Mouse (Mus musculus): Measurements from ENCODE around the gene Tut7. TPM values are rescaled to one million over a fixed set of nuclear protein-coding genes. Genes with fewer than 3 reads are reported as not detected.
"Not testable (repeated sequence)": the region's sequence is repeated elsewhere in the genome, so short reads cannot be mapped to it uniquely, and the experiment has no call there.

Tut7 gene
- polyA plus RNA-seq, 1 experiment from 2014 or later = 34.4 TPM

GRCm38 (mm10) chr13:59843976-59844375 is 21.0 kb upstream of the Tut7 start:
- Histone ChIP-seq H3K4me1 (replicated peaks) (no peaks in the 10 kb centered on the region), H3K36me3 (no peaks in the 10 kb centered on the region), H3K9ac (no peak overlapping the region), H3K4me3 (no peak overlapping the region), H3K9me3 (replicated peaks) (no peaks in the 10 kb centered on the region), H3K4me2 (no peak overlapping the region), H3K27me3 (no peaks in the 10 kb centered on the region), H3K27ac (no peak overlapping the region)
- no peak for ATAC-seq (replicated peaks; ENCODE audit: insufficient number of reproducible peaks, insufficient read depth, low FRiP score, low read depth)
- WGBS = 79% methylated on average over 5 of the region's 5 CpGs

- Histone ChIP-seq H3K9me3 (replicated peaks) (no peaks in the 10 kb centered on the region), H3K4me3 (peak overlapping the region; percentile 33), H3K27me3 (no peaks in the 10 kb centered on the region), H3K4me1 (replicated peaks) (no peaks in the 10 kb centered on the region), H3K9ac (no peak overlapping the region), H3K4me2 (peak overlapping the region; percentile 49), H3K36me3 (no peaks in the 10 kb centered on the region), H3K27ac (no peak overlapping the region)
- ATAC-seq (replicated peaks; ENCODE audit: insufficient number of reproducible peaks, insufficient read depth, low FRiP score, low read depth) = no peak
- 28% methylated on average over 16 of the region's 16 CpGs for WGBS
Observed at GRCm38 (mm10) chr13:59842226-59843210, 19.6 kb upstream of the Tut7 start.

GRCm38 (mm10) chr13:59841761-59842160 is 18.8 kb upstream of the Tut7 start:
- WGBS = 85% methylated on average over 14 of the region's 14 CpGs
- H3K4me3 ChIP-seq; ATAC-seq (replicated peaks; ENCODE audit: insufficient number of reproducible peaks, insufficient read depth, low FRiP score, low read depth): not testable (repeated sequence)

GRCm38 (mm10) chr13:59840429-59841169 is 17.7 kb upstream of the Tut7 start:
- Histone ChIP-seq H3K4me1 (replicated peaks) (0 out of 2 replicates have a peak, but pooled peaks cover 4% of the 10 kb centered on the region), H3K27ac (no peak overlapping the region), H3K36me3 (no peaks in the 10 kb centered on the region), H3K4me3 (no peak overlapping the region), H3K27me3 (no peaks in the 10 kb centered on the region), H3K9me3 (replicated peaks) (no peaks in the 10 kb centered on the region), H3K9ac (no peak overlapping the region), H3K4me2 (no peak overlapping the region)
- ATAC-seq (replicated peaks; ENCODE audit: insufficient number of reproducible peaks, insufficient read depth, low FRiP score, low read depth) = no peak
- WGBS = 74% methylated on average over 11 of the region's 11 CpGs

More at GRCm38 (mm10) chr13:59841761-59842160, 18.8 kb upstream of the Tut7 start:
- H3K27me3 ChIP-seq; H3K9ac ChIP-seq; H3K36me3 ChIP-seq; H3K4me2 ChIP-seq; H3K9me3 ChIP-seq (replicated peaks); H3K4me1 ChIP-seq (replicated peaks); H3K27ac ChIP-seq: not testable (repeated sequence)

GRCm38 (mm10) chr13:59839356-59839755 is 16.4 kb upstream of the Tut7 start:
- no peak for ATAC-seq (replicated peaks; ENCODE audit: insufficient number of reproducible peaks, insufficient read depth, low FRiP score, low read depth)
- Histone ChIP-seq H3K9ac (no peak overlapping the region), H3K36me3 (no peaks in the 10 kb centered on the region), H3K27me3 (no peaks in the 10 kb centered on the region), H3K4me3 (no peak overlapping the region), H3K4me1 (replicated peaks) (peaks cover 10% of the 10 kb centered on the region; the same call in 1 of the 2 replicates), H3K9me3 (replicated peaks) (no peaks in the 10 kb centered on the region), H3K4me2 (no peak overlapping the region), H3K27ac (no peak overlapping the region)
- 82% methylated on average over 9 of the region's 9 CpGs for WGBS

- H3K36me3 ChIP-seq = no peaks in the 10 kb centered on the region
- no peaks in the 10 kb centered on the region for H3K9me3 ChIP-seq (replicated peaks)
- H3K9ac ChIP-seq = no peak overlapping the region
- H3K4me1 ChIP-seq (replicated peaks) = peaks cover 10% of the 10 kb centered on the region; the same call in 1 of the 2 replicates
- no peak overlapping the region for H3K27ac ChIP-seq
- H3K27me3 ChIP-seq = no peaks in the 10 kb centered on the region
- no peak for ATAC-seq (replicated peaks; ENCODE audit: insufficient number of reproducible peaks, insufficient read depth, low FRiP score, low read depth)
- H3K4me3 ChIP-seq = no peak overlapping the region
- WGBS = 78% methylated on average over 3 of the region's 3 CpGs
- no peak overlapping the region for H3K4me2 ChIP-seq
Observed at GRCm38 (mm10) chr13:59838464-59838863, 15.5 kb upstream of the Tut7 start.

- ATAC-seq (replicated peaks; ENCODE audit: insufficient number of reproducible peaks, insufficient read depth, low FRiP score, low read depth) = no peak
- H3K27ac ChIP-seq = no peak overlapping the region
- no peaks in the 10 kb centered on the region for H3K27me3 ChIP-seq
- H3K4me3 ChIP-seq = no peak overlapping the region
- no peaks in the 10 kb centered on the region for H3K36me3 ChIP-seq
- H3K9ac ChIP-seq = no peak overlapping the region
- 77% methylated on average over 3 of the region's 3 CpGs for WGBS
- H3K9me3 ChIP-seq (replicated peaks) = no peaks in the 10 kb centered on the region
- no peak overlapping the region for H3K4me2 ChIP-seq
- H3K4me1 ChIP-seq (replicated peaks) = peaks cover 10% of the 10 kb centered on the region; the same call in 1 of the 2 replicates
Observed at GRCm38 (mm10) chr13:59836811-59837210, 13.9 kb upstream of the Tut7 start.

- no peaks in the 10 kb centered on the region for H3K36me3 ChIP-seq
- no peak overlapping the region for H3K4me2 ChIP-seq
- ATAC-seq (replicated peaks; ENCODE audit: insufficient number of reproducible peaks, insufficient read depth, low FRiP score, low read depth) = no peak
- H3K4me1 ChIP-seq (replicated peaks) = peaks cover 10% of the 10 kb centered on the region; the same call in 1 of the 2 replicates
- no peaks in the 10 kb centered on the region for H3K27me3 ChIP-seq
- 0 out of 2 replicates have a peak overlapping the region, but pooled peaks have one; percentile 53 for H3K27ac ChIP-seq
- WGBS = 38% methylated on average over 14 of the region's 14 CpGs
- H3K9me3 ChIP-seq (replicated peaks) = no peaks in the 10 kb centered on the region
- no peak overlapping the region for H3K4me3 ChIP-seq
- no peak overlapping the region for H3K9ac ChIP-seq
Observed at GRCm38 (mm10) chr13:59836101-59836798, 13.3 kb upstream of the Tut7 start.

GRCm38 (mm10) chr13:59834786-59835452 is 12.0 kb upstream of the Tut7 start:
- Histone ChIP-seq H3K9me3 (replicated peaks) (no peaks in the 10 kb centered on the region), H3K36me3 (no peaks in the 10 kb centered on the region), H3K4me3 (no peak overlapping the region), H3K9ac (no peak overlapping the region), H3K27me3 (no peaks in the 10 kb centered on the region), H3K4me1 (replicated peaks) (peaks cover 10% of the 10 kb centered on the region; the same call in 1 of the 2 replicates), H3K27ac (peak overlapping the region; percentile 53), H3K4me2 (no peak overlapping the region)
- 36% methylated on average over 4 of the region's 4 CpGs for WGBS
- no peak; the same call in 1 of the 2 replicates for ATAC-seq (replicated peaks; ENCODE audit: insufficient number of reproducible peaks, insufficient read depth, low FRiP score, low read depth)

- Histone ChIP-seq H3K4me2 (no peak overlapping the region), H3K9me3 (replicated peaks) (no peaks in the 10 kb centered on the region), H3K36me3 (no peaks in the 10 kb centered on the region), H3K9ac (no peak overlapping the region), H3K4me1 (replicated peaks) (peaks cover 10% of the 10 kb centered on the region; the same call in 1 of the 2 replicates), H3K4me3 (no peak overlapping the region), H3K27ac (no peak overlapping the region), H3K27me3 (no peaks in the 10 kb centered on the region)
- WGBS = 85% methylated on average over 7 of the region's 7 CpGs
- no peak for ATAC-seq (replicated peaks; ENCODE audit: insufficient number of reproducible peaks, insufficient read depth, low FRiP score, low read depth)
Observed at GRCm38 (mm10) chr13:59832871-59833270, 9.9 kb upstream of the Tut7 start.
